Mouse (Mus musculus): ENCODE results near the gene Aspdh. TPM values are rescaled to one million over a fixed set of nuclear protein-coding genes. Genes with fewer than 3 reads are reported as not detected.

Gene Aspdh
- polyA plus RNA-seq (2016; fragmentation: Nextera tagmentation; extraction: Ambion mirVana): 1.3 and 3.8 TPM in 2 replicates

GRCm38 (mm10) chr7:44465111-44465510 is at the start of gene Aspdh:
TSS of gene Aspdh (plus strand) at chr7:44465391.
- H3K4me2 ChIP-seq (replicated peaks): peak within 1 kb of the TSS; percentile 20; the same call in 1 of the 2 replicates
- peak within 1 kb of the TSS; percentile 38; the same call in 1 of the 2 replicates for H3K9ac ChIP-seq
- H3K36me3 ChIP-seq: peaks cover 32% of the 10 kb centered on the region
- ATAC-seq (ENCODE audit: low FRiP score, low read depth): no peak
- peaks cover 41% of the 10 kb centered on the region for H3K4me1 ChIP-seq
- WGBS: 37% methylated on average over 2 of the region's 2 CpGs
- H3K4me3 ChIP-seq: no peak within 1 kb of the TSS; the same call in 1 of the 2 replicates
- peak within 1 kb of the TSS; percentile 46; the same call in 1 of the 2 replicates for H3K27ac ChIP-seq
- H3K27me3 ChIP-seq (replicated peaks): peaks cover 36% of the 10 kb centered on the region
- no peaks in the 10 kb centered on the region for H3K9me3 ChIP-seq

GRCm38 (mm10) chr7:44427666-44428065 is 37.5 kb upstream of the Aspdh start:
- Histone ChIP-seq H3K4me3 (peak overlapping the region; percentile 70), H3K27me3 (replicated peaks) (peaks cover 8% of the 10 kb centered on the region), H3K4me2 (replicated peaks) (peak overlapping the region; percentile 88), H3K9me3 (no peaks in the 10 kb centered on the region), H3K4me1 (peaks cover 44% of the 10 kb centered on the region), H3K36me3 (no peaks in the 10 kb centered on the region), H3K27ac (peak overlapping the region; percentile 97), H3K9ac (peak overlapping the region; percentile 95)
- peak; percentile 17; the same call in 1 of the 2 replicates for ATAC-seq (ENCODE audit: low FRiP score, low read depth)
- WGBS: 5% methylated on average over 8 of the region's 8 CpGs

DNA sequence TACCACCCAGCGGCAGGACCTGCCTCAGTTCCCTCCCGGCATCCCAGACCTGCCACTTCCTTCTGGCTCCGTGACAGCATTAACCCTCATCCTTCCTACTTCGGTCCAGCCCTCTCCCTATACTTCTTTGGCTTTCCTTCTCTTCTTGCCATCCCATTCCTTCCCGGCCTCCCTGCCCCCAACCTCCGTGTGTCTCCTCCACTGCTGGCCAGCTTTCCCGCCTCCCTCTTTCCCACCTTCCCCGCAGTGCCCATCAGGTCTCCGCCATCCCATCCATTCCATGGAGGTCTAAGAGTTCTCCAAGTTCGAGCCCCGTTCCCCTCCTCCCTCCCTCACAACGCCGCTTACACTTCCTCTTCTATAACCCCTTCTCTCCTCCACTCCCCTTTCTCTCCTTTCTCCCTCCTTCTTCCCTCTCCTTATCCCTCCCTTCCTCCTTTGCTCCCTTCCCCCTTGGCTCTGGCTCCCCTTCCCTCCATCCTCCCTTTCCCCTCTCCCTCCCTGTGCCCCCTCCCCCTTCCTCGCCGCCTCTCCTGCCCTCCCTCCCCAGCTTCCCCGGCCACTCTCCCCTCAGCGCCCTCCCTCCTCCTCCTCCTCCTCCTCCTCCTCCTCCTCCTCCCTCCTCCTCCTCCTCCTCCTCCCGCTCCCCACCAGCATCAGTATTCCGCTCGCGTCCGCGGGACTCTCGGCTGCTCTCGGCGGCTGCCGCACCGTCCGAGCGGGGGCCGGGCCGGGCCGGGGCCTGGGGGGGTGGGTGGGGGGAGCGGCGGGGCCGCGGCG is 36.8 kb upstream of the Aspdh start:
- Histone ChIP-seq H3K4me2 (replicated peaks) (peak overlapping the region; percentile 88), H3K4me3 (peak overlapping the region; percentile 70), H3K36me3 (no peaks in the 10 kb centered on the region), H3K9me3 (no peaks in the 10 kb centered on the region), H3K4me1 (peaks cover 50% of the 10 kb centered on the region), H3K27ac (peak overlapping the region; percentile 97), H3K27me3 (replicated peaks) (peaks cover 8% of the 10 kb centered on the region), H3K9ac (peak overlapping the region; percentile 95)
- peak; percentile 24 for ATAC-seq (ENCODE audit: low FRiP score, low read depth)
- WGBS: 1% methylated on average over 18 of the region's 38 CpGs

GRCm38 (mm10) chr7:44428968-44429521 is 36.1 kb upstream of the Aspdh start, which contains the start of gene Lrrc4b:
TSS of gene Lrrc4b (plus strand) at chr7:44429018.
- Histone ChIP-seq H3K36me3 (peaks cover under 1% of the 10 kb centered on the region; the same call in 1 of the 2 replicates), H3K4me2 (replicated peaks) (peak within 1 kb of the TSS; percentile 88), H3K9me3 (no peaks in the 10 kb centered on the region), H3K27ac (peak within 1 kb of the TSS; percentile 97), H3K27me3 (replicated peaks) (peaks cover 8% of the 10 kb centered on the region), H3K4me3 (peak within 1 kb of the TSS; percentile 70), H3K4me1 (peaks cover 51% of the 10 kb centered on the region), H3K9ac (peak within 1 kb of the TSS; percentile 95)
- ATAC-seq (ENCODE audit: low FRiP score, low read depth): peak; percentile 63
- 2% methylated on average over 59 of the region's 69 CpGs for WGBS

- peak overlapping the region; percentile 70 for H3K4me3 ChIP-seq
- peaks cover 3% of the 10 kb centered on the region; the same call in 1 of the 2 replicates for H3K36me3 ChIP-seq
- no peaks in the 10 kb centered on the region for H3K9me3 ChIP-seq
- peak overlapping the region; percentile 97 for H3K27ac ChIP-seq
- WGBS: 0% methylated on average over 31 of the region's 32 CpGs
- peak overlapping the region; percentile 95 for H3K9ac ChIP-seq
- peaks cover 8% of the 10 kb centered on the region for H3K27me3 ChIP-seq (replicated peaks)
- H3K4me1 ChIP-seq: peaks cover 51% of the 10 kb centered on the region
- peak overlapping the region; percentile 88 for H3K4me2 ChIP-seq (replicated peaks)
- ATAC-seq (ENCODE audit: low FRiP score, low read depth): peak; percentile 43
Observed at GRCm38 (mm10) chr7:44429534-44430488, 35.4 kb upstream of the Aspdh start.

GRCm38 (mm10) chr7:44432550-44432949 is 32.6 kb upstream of the Aspdh start:
- H3K4me2 ChIP-seq (replicated peaks): no peak overlapping the region
- no peak for ATAC-seq (ENCODE audit: low FRiP score, low read depth)
- no peak overlapping the region for H3K4me3 ChIP-seq
- H3K36me3 ChIP-seq: peaks cover 3% of the 10 kb centered on the region; the same call in 1 of the 2 replicates
- peak overlapping the region; percentile 10 for H3K9ac ChIP-seq
- peaks cover 46% of the 10 kb centered on the region for H3K4me1 ChIP-seq
- 83% methylated on average over 6 of the region's 6 CpGs for WGBS
- peaks cover 4% of the 10 kb centered on the region for H3K27me3 ChIP-seq (replicated peaks)
- no peak overlapping the region for H3K27ac ChIP-seq
- no peaks in the 10 kb centered on the region for H3K9me3 ChIP-seq

GRCm38 (mm10) chr7:44433371-44433770 is 31.8 kb upstream of the Aspdh start:
- Histone ChIP-seq H3K4me2 (replicated peaks) (no peak overlapping the region), H3K9me3 (no peaks in the 10 kb centered on the region), H3K9ac (no peak overlapping the region), H3K27ac (no peak overlapping the region), H3K36me3 (peaks cover 3% of the 10 kb centered on the region; the same call in 1 of the 2 replicates), H3K4me3 (no peak overlapping the region), H3K4me1 (peaks cover 42% of the 10 kb centered on the region), H3K27me3 (replicated peaks) (no peaks in the 10 kb centered on the region)
- WGBS: 4% methylated on average over 7 of the region's 7 CpGs
- no peak for ATAC-seq (ENCODE audit: low FRiP score, low read depth)

GRCm38 (mm10) chr7:44434089-44434488 is 31.1 kb upstream of the Aspdh start:
- Histone ChIP-seq H3K4me2 (replicated peaks) (no peak overlapping the region), H3K9me3 (no peaks in the 10 kb centered on the region), H3K4me1 (peaks cover 43% of the 10 kb centered on the region), H3K36me3 (peaks cover 3% of the 10 kb centered on the region; the same call in 1 of the 2 replicates), H3K9ac (no peak overlapping the region), H3K27ac (no peak overlapping the region), H3K4me3 (no peak overlapping the region), H3K27me3 (replicated peaks) (no peaks in the 10 kb centered on the region)
- no peak for ATAC-seq (ENCODE audit: low FRiP score, low read depth)
- 75% methylated on average over 9 of the region's 9 CpGs for WGBS

DNA sequence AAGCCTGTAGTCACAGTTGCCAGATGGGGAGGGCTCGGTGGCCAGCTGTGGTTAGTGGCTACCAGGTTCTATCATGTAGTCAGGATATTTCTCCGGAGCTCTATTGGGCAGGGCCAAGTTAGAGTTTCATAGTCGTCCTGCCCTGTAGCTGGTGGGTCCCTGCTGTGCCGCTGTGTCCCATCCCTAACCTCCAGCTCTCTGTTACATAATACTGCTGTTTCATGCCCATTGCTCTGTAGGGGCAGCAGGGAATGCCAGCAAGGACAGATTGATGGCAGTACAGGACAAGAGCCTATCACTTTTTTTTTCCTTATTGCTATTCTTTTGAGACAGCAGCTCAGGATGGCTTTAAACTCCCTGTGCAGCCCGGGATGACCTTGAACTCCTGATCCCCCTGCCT is 29.4 kb upstream of the Aspdh start:
- no peaks in the 10 kb centered on the region; the same call in 1 of the 2 replicates for H3K27me3 ChIP-seq (replicated peaks)
- no peak for ATAC-seq (ENCODE audit: low FRiP score, low read depth)
- 63% methylated on average over 5 of the region's 5 CpGs for WGBS
- no peak overlapping the region for H3K9ac ChIP-seq
- H3K4me2 ChIP-seq (replicated peaks): no peak overlapping the region
- no peak overlapping the region for H3K4me3 ChIP-seq
- H3K36me3 ChIP-seq: peaks cover 3% of the 10 kb centered on the region; the same call in 1 of the 2 replicates
- no peaks in the 10 kb centered on the region for H3K9me3 ChIP-seq
- peaks cover 31% of the 10 kb centered on the region for H3K4me1 ChIP-seq
- H3K27ac ChIP-seq: no peak overlapping the region

GRCm38 (mm10) chr7:44436267-44436666 is 28.9 kb upstream of the Aspdh start:
- no peak for ATAC-seq (ENCODE audit: low FRiP score, low read depth)
- Histone ChIP-seq H3K9me3 (no peaks in the 10 kb centered on the region), H3K4me1 (peaks cover 30% of the 10 kb centered on the region), H3K27me3 (replicated peaks) (no peaks in the 10 kb centered on the region; the same call in 1 of the 2 replicates), H3K36me3 (peaks cover 3% of the 10 kb centered on the region; the same call in 1 of the 2 replicates), H3K27ac (no peak overlapping the region), H3K4me3 (no peak overlapping the region), H3K9ac (no peak overlapping the region), H3K4me2 (replicated peaks) (no peak overlapping the region)
- 8% methylated on average over 1 of the region's 1 CpGs for WGBS

DNA sequence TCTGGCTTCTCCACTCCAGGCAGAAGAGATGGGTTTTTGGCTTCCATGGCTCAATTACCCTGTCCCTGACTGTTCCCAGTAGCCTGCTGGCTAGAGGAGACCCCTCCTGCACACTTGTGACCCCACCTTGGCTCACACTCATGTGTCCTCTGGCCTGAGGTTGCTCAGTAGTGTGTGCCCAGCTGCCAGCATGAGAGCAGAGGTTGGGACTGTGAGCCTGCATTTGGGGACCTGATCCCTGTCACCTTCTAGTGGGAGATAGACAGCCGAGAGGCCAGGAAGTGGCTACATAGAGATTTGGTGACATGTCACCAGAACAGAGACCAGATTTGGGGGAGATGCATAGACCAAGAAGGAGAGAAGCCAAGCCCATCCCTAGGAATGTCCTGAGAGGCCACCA is 28.0 kb upstream of the Aspdh start:
- Histone ChIP-seq H3K4me2 (replicated peaks) (no peak overlapping the region), H3K27me3 (replicated peaks) (no peaks in the 10 kb centered on the region; the same call in 1 of the 2 replicates), H3K9me3 (no peaks in the 10 kb centered on the region), H3K9ac (no peak overlapping the region), H3K4me1 (peaks cover 25% of the 10 kb centered on the region), H3K36me3 (peaks cover 3% of the 10 kb centered on the region; the same call in 1 of the 2 replicates), H3K27ac (no peak overlapping the region), H3K4me3 (no peak overlapping the region)
- ATAC-seq (ENCODE audit: low FRiP score, low read depth): no peak
- 93% methylated on average over 1 of the region's 1 CpGs for WGBS

Data from neural tube, embryonic 12.5 days (tissue).